Mouse (Mus musculus) neural tube, embryonic 13.5 days (tissue): Measurements from ENCODE around the gene Clybl. TPM values are rescaled to one million over a fixed set of nuclear protein-coding genes. Genes with fewer than 3 reads are reported as not detected.

Experiments
- ATAC-seq: fragments of 200-750 bp; cut with Nextera tagmentation; 2 replicates; pipeline ENCODE4 v1.8.0; 2017; ENCODE audit warnings: low read depth, mild to moderate bottlenecking, moderate TSS enrichment, moderate library complexity
- H3K27ac ChIP-seq: fragments of 300-500 bp; sonication (generic); replicated peaks from 2 replicates; pipeline ENCODE4 v1.5.1; 2015; ENCODE audit warnings: moderate library complexity, mild to moderate bottlenecking, inconsistent platforms
- H3K27me3 ChIP-seq: fragments of 300-500 bp; sonication (generic); 2 replicates; pipeline ENCODE4 v1.6.1; 2015; ENCODE audit warnings: mild to moderate bottlenecking, inconsistent platforms
- H3K36me3 ChIP-seq: fragments of 300-500 bp; sonication (generic); 2 replicates; pipeline ENCODE4 v1.6.1; 2015; ENCODE audit warnings: mild to moderate bottlenecking, inconsistent platforms
- H3K4me1 ChIP-seq: fragments of 300-500 bp; sonication (generic); replicated peaks from 2 replicates; pipeline ENCODE4 v1.6.1; 2015; ENCODE audit warnings: inconsistent platforms
- H3K4me2 ChIP-seq: fragments of 300-500 bp; sonication (generic); 2 replicates; pipeline ENCODE4 v1.6.1; 2015; ENCODE audit warnings: inconsistent platforms, mild to moderate bottlenecking, moderate library complexity
- H3K4me3 ChIP-seq: fragments of 300-500 bp; sonication (generic); 2 replicates; pipeline ENCODE4 v1.5.1; 2015; ENCODE audit warnings: mild to moderate bottlenecking, inconsistent platforms
- H3K9ac ChIP-seq: fragments of 300-500 bp; sonication (generic); 2 replicates; pipeline ENCODE4 v1.6.1; 2015; ENCODE audit warnings: moderate library complexity, mild to moderate bottlenecking, inconsistent platforms
- H3K9me3 ChIP-seq: fragments of 300-500 bp; sonication (generic); 2 replicates; pipeline ENCODE4 v1.6.1; 2016; ENCODE audit warnings: inconsistent platforms
- WGBS: fragments of 180-500 bp; shearing (Covaris S2); methylation state at CpG from one replicate; pipeline ENCODE4 v1.1.7; 2015; 5-methylcytosine and 5-hydroxymethylcytosine counted together
- polyA plus RNA-seq: library from polyadenylated mRNA; unstranded; fragments of >200 nt; fragmentation: Nextera tagmentation; extraction: Ambion mirVana; gene quantifications from 2 replicates; pipeline ENCODE4 v1.2.1, GENCODE M21; 2015

The Clybl gene
- polyA plus RNA-seq, 1 experiment from 2014 or later = 10.2 TPM

DNA sequence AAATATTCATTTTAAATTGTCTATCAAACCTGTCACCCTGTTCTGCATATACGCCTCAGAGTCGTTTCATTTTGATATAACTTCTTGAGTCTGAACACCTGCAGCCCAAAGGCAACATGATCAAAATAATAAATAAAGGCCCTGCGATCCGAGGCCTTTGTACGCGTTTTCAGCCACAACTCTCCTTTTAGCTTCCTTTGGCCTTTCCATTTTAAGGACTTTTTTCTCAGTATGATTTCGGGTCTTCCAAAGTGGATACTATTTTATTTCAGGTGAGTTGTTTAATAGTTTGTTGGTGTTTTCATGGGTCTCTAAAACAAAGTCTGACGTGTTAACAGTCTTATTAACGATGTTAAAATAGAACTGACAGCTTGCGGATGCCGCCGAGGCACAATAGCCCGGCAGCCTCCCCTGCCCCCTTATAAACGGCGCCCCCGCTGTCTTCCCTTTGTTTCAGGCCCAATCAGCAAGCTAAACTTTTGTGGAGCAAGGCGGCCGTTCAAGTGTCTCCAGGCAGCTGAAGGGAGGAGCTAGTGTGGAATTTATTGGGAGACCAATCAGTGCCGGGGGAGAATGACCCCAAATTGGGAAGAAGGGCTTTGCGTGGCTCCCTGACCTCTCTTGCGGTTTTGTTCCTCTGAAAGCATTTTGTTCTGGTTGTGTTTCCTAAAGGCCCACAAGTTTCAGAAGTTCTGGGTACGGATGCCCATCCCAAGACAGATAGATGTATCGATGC, 47.5 kb downstream of the Clybl start:
- no peak overlapping the region; the same call in 1 of the 2 replicates for H3K27ac ChIP-seq
- WGBS = 5% methylated on average over 23 of the region's 23 CpGs
- H3K4me3 ChIP-seq = no peak overlapping the region
- H3K9ac ChIP-seq = no peak overlapping the region
- H3K36me3 ChIP-seq = no peaks in the 10 kb centered on the region
- ATAC-seq = no peak
- peaks cover 72% of the 10 kb centered on the region for H3K27me3 ChIP-seq
- H3K4me1 ChIP-seq = peaks cover 36% of the 10 kb centered on the region
- H3K4me2 ChIP-seq = peak overlapping the region; percentile 31
- no peaks in the 10 kb centered on the region for H3K9me3 ChIP-seq

DNA sequence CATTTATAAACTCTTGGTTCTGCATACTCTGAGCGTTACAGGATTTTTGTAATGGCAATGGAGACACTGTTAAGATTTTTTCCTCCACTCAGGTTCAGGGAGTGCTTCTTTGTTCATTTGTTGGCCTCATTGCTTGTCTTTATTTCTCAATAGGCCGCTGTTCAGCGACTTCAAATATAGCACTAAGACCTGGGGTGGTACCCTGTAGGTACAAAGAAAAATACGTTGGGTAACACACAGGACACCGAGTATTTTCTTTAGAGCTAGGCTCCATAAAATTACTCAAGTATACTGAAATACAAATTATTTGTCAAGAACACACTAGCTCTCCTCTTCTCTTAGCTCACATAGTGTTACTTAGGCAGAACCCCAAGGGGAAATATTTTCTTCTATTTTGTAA, 48.5 kb downstream of the Clybl start:
- Histone ChIP-seq H3K9me3 (no peaks in the 10 kb centered on the region), H3K4me1 (peaks cover 30% of the 10 kb centered on the region), H3K36me3 (no peaks in the 10 kb centered on the region), H3K4me3 (no peak overlapping the region), H3K27me3 (peaks cover 64% of the 10 kb centered on the region), H3K4me2 (no peak overlapping the region), H3K27ac (no peak overlapping the region), H3K9ac (no peak overlapping the region)
- no peak for ATAC-seq
- WGBS = 36% methylated on average over 5 of the region's 5 CpGs

DNA sequence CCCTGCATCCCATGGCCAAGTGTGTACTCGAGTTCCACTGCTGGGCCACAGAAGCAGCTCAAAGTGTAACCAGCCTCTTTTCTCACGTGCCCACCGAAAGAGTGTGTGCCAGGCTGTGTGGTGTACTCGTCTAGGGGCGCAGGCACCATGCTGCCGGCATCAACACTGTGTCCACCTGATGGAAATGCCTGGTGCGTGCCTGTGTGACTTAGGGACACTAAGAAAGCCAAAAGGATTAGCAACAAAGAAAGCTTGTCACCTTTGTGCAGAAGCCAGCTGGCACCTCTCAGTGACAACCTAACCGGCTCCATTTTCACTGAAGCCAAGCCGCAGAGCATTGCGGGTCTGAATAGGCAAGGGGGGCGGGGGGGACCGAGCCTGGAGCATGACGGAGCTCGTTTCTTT, 49.1 kb downstream of the Clybl start:
- no peaks in the 10 kb centered on the region for H3K9me3 ChIP-seq
- H3K4me2 ChIP-seq = no peak overlapping the region
- no peak overlapping the region for H3K4me3 ChIP-seq
- no peaks in the 10 kb centered on the region for H3K36me3 ChIP-seq
- H3K27me3 ChIP-seq = peaks cover 60% of the 10 kb centered on the region
- H3K4me1 ChIP-seq = peaks cover 25% of the 10 kb centered on the region
- H3K27ac ChIP-seq = no peak overlapping the region
- no peak overlapping the region for H3K9ac ChIP-seq
- 27% methylated on average over 14 of the region's 14 CpGs for WGBS
- ATAC-seq = peak; percentile 60

DNA sequence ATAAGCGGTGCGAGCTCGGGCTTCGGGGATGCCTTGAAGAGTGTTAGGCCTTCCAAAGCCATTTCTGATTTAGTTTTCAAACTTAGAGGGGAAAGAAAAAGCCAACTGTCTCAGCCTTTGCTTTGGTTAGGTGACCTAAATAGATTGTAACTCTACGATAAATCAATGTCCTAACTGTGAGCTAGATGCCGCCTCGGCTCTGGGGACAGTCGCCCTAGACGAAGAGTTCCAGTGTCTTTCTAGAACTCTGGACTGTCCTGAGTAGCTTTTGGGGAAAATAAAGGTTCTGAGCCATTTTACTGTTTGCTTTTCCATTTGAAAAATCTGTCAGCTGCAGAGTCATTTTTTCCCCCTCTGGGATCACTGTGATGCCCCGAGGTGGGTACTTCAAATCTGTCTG, 49.6 kb downstream of the Clybl start:
- Histone ChIP-seq H3K4me3 (no peak overlapping the region), H3K36me3 (no peaks in the 10 kb centered on the region), H3K4me1 (peaks cover 25% of the 10 kb centered on the region), H3K9me3 (no peaks in the 10 kb centered on the region), H3K9ac (no peak overlapping the region), H3K27me3 (peaks cover 56% of the 10 kb centered on the region), H3K4me2 (no peak overlapping the region), H3K27ac (no peak overlapping the region)
- ATAC-seq = 0 out of 2 replicates have a peak, but pooled peaks have one; percentile 25
- WGBS = 38% methylated on average over 10 of the region's 10 CpGs

DNA sequence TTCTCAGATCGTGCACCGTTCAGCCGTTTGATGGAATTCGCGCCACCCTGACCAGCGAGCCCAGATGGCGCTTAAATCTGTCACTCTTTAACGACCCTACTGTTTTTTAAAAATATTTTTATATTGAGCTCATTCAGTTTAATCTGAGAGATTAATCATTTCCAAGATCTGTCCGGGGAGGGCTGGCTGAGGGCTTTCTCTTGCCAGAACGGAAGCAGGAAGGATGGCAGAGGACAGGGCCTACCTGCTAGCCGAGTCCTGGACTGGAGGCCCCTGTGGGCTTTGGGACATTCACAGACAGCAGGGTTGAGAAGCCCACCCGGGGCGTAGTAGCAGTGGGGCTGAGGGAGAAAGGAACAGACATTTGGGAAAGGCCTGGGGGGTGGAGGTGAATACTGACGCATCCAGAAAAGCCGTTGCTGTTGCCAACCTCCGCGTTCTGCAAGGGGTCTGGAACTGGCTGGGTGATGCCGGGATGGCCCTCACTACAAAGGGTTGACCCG, 51.8 kb downstream of the Clybl start:
- Histone ChIP-seq H3K4me3 (no peak overlapping the region), H3K36me3 (no peaks in the 10 kb centered on the region), H3K9ac (no peak overlapping the region), H3K27me3 (peaks cover 38% of the 10 kb centered on the region), H3K9me3 (no peaks in the 10 kb centered on the region), H3K4me2 (no peak overlapping the region), H3K27ac (no peak overlapping the region), H3K4me1 (0 out of 2 replicates have a peak, but pooled peaks cover 10% of the 10 kb centered on the region)
- ATAC-seq = no peak
- WGBS = 72% methylated on average over 19 of the region's 19 CpGs

DNA sequence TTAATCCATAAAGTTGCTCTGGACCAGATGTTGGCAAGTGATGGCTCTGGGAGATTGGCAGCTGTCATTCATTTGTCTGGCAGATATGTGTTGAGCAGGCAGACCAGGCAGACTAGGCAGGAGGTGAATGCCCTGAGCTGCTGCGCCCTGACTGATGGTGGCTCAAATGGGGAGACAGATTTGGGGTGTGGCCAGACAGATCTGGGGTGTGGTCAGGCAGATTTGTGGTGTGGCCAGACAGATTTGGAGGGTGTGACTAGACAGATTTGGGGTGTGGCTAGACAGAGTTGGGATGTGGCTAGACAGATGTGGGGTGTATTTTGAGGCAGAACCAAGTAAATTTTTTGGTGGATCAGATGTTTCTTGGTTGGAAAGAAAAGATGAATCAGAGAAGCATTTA, 62.4 kb downstream of the Clybl start:
- H3K4me1 ChIP-seq = peaks cover 8% of the 10 kb centered on the region
- no peak overlapping the region for H3K4me2 ChIP-seq
- H3K27me3 ChIP-seq = no peaks in the 10 kb centered on the region
- no peaks in the 10 kb centered on the region for H3K9me3 ChIP-seq
- H3K36me3 ChIP-seq = no peaks in the 10 kb centered on the region
- no peak for ATAC-seq
- H3K4me3 ChIP-seq = no peak overlapping the region
- H3K9ac ChIP-seq = no peak overlapping the region
- 90% methylated on average over 1 of the region's 1 CpGs for WGBS
- H3K27ac ChIP-seq = no peak overlapping the region

DNA sequence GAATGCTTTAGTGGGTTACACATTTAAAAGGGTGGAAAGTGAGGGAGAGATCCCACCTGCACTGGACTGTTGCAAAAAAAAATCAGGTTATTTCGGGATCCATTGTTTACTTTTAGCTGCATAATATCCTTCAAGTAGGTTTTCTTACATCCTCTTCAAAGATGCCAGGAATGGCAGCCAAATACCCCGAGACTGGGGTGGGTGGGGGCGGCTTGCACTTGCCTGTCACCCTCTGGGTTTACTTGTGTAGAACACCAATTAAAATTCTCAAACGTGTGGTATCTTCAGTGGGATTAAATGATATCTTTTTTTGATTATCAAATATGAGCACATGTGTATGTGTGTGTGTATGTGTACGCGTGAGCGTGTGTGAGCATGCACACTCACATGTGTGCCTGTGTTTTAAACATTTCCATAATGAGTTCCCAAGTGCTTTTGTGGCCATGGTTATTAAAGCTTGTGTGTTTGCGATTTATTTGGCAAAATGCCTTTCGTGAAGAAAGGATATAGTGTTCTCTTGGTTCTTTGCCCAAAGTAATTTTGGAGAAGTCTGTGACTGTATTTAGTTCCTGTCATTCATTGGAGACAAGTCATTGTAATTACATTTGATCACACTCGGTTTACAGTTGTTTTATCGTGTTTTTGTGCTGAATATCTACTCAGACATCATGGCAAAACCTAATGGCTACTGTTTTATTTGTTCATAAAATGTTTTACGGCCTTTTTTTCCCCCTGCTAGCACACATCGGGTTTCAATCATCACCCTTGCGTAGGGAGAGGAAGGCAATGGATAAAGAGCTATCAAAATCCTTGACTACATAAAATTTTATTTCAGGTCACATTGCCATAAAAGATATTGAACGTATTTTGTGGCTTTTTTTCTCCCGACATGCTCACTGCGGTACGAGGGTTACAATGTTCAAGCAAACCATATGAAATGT, 65.7 kb downstream of the Clybl start:
- no peaks in the 10 kb centered on the region for H3K9me3 ChIP-seq
- WGBS = 77% methylated on average over 18 of the region's 18 CpGs

DNA sequence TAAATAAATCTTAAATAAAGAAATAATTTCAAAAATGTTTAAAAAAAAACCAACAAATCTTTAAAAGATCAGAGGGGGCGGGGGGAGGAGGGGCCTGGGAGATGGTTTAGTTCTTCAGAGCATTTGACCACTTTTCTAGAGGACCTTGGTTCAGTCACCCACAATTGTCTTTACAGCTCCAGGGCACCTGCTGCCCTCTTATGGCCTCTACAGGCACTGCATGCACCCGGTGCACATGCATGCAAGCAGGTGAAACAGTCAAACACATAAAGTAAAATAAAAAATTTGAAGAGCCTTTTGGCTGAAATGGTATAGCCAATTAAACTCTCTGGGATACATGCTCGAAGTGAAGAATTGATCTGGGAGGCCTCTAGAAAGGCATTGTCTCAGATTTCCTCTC, 67.6 kb downstream of the Clybl start:
- ATAC-seq = no peak
- H3K36me3 ChIP-seq = no peaks in the 10 kb centered on the region
- H3K4me2 ChIP-seq = no peak overlapping the region
- H3K27me3 ChIP-seq = peaks cover 10% of the 10 kb centered on the region
- peaks cover 8% of the 10 kb centered on the region for H3K4me1 ChIP-seq
- H3K4me3 ChIP-seq = no peak overlapping the region
- H3K9ac ChIP-seq = no peak overlapping the region
- no peak overlapping the region for H3K27ac ChIP-seq
- 90% methylated on average over 3 of the region's 3 CpGs for WGBS
- H3K9me3 ChIP-seq = no peaks in the 10 kb centered on the region

More for the DNA sequence above, 65.7 kb downstream of the Clybl start:
- Histone ChIP-seq H3K27ac (no peak overlapping the region), H3K4me2 (no peak overlapping the region), H3K27me3 (no peaks in the 10 kb centered on the region; the same call in 1 of the 2 replicates), H3K36me3 (no peaks in the 10 kb centered on the region), H3K4me1 (peaks cover 8% of the 10 kb centered on the region), H3K4me3 (no peak overlapping the region), H3K9ac (no peak overlapping the region)
- ATAC-seq = no peak

DNA sequence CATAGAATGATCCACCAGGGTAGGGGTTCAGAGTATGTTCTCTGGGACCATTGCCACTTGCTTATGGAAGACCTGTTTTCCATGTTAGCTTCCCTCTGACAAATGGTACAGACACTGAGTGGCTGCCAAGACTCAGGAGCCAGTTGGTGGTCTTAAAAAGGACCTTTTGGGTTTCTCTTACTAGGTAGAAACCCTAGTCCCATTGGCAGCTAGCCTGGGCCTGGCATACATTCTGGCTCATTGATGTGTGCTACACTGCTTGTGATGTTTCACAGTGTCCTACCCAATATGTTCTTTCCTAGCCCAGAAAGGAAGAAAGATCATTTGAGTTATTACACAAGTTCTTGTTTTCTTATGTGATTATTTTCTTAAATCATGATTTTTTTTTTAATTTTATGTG, 69.8 kb downstream of the Clybl start:
- no peak for ATAC-seq

DNA sequence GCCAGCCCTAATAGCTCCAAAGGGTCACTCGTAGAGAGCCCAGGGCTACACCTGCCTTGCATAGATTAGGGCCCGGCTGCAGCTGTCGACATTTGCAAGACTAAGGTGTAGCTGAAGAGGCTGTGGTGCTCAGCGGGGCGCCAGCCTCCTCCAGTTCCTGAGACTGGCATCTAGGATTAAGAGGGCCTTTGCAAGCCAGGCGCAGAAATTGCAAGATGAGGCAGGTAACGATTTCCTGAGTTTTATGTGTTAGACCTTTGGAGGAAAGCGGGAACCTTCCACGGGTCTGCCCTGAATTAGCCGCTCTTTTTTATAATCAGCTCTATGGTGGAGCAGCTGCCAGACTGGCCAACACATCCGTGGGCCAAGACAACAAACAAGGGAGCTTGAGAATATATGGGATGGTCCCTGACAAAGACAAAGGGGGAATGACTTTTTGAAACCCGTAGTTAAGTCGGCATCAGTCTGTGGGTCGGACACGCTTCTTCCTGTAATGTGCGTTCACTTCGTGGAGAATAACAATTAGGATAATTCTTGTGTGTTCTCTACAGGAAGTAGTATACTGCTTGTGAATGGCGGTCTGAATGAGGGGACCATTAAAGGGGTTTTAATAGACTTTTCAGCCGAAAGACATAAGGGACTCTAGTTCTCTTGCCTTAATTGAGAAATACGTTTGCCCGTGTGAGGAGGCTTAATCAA, 74.2 kb downstream of the Clybl start:
- H3K9me3 ChIP-seq = 0 out of 2 replicates have a peak, but pooled peaks cover 2% of the 10 kb centered on the region
- peaks cover 58% of the 10 kb centered on the region for H3K27me3 ChIP-seq
- WGBS = 2% methylated on average over 21 of the region's 21 CpGs
- peak overlapping the region; percentile 1 for H3K27ac ChIP-seq
- H3K4me2 ChIP-seq = peak overlapping the region; percentile 46
- no peak overlapping the region for H3K9ac ChIP-seq
- no peaks in the 10 kb centered on the region for H3K36me3 ChIP-seq
- H3K4me3 ChIP-seq = peak overlapping the region; percentile 10; the same call in 1 of the 2 replicates
- ATAC-seq = peak; percentile 60; the same call in 1 of the 2 replicates
- H3K4me1 ChIP-seq = peaks cover 23% of the 10 kb centered on the region

More for the DNA sequence above, 69.8 kb downstream of the Clybl start:
- 0 out of 2 replicates have a peak, but pooled peaks cover 2% of the 10 kb centered on the region for H3K9me3 ChIP-seq
- no peak overlapping the region for H3K27ac ChIP-seq
- no peaks in the 10 kb centered on the region for H3K36me3 ChIP-seq
- no peak overlapping the region for H3K4me3 ChIP-seq
- H3K9ac ChIP-seq = no peak overlapping the region
- no peak overlapping the region for H3K4me2 ChIP-seq
- peaks cover 21% of the 10 kb centered on the region for H3K4me1 ChIP-seq
- peaks cover 28% of the 10 kb centered on the region for H3K27me3 ChIP-seq

DNA sequence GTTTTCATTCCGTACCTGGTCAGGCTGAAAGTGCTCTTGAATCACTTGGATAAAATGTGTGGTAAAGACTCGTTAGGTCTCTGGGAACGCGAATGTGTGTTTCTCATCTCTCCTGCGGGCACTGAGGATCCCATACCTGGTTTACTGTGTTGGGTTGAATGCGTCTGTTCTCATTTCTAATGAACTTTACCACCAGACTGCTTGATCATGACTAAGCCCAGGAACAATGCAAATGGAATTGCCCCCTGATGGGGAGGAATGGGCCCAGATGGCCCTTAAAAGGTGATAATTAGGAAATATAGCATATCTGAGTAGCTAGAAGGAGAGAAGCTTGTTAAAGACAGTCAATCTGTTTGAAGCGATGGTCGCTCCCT, 74.7 kb downstream of the Clybl start:
- H3K27me3 ChIP-seq = peaks cover 64% of the 10 kb centered on the region
- H3K9me3 ChIP-seq = 0 out of 2 replicates have a peak, but pooled peaks cover 2% of the 10 kb centered on the region
- 9% methylated on average over 8 of the region's 8 CpGs for WGBS
- H3K27ac ChIP-seq = 0 out of 2 replicates have a peak overlapping the region, but pooled peaks have one; percentile 1
- peaks cover 23% of the 10 kb centered on the region for H3K4me1 ChIP-seq
- peak overlapping the region; percentile 10; the same call in 1 of the 2 replicates for H3K4me3 ChIP-seq
- H3K9ac ChIP-seq = no peak overlapping the region
- H3K36me3 ChIP-seq = no peaks in the 10 kb centered on the region
- H3K4me2 ChIP-seq = peak overlapping the region; percentile 46
- peak; percentile 80; the same call in 1 of the 2 replicates for ATAC-seq
